Mouse (Mus musculus) limb, embryonic 13.5 days (tissue): Measurements from ENCODE around the gene Kcns1. TPM values are rescaled to one million over a fixed set of nuclear protein-coding genes. Genes with fewer than 3 reads are reported as not detected.

Source experiments
- polyA plus RNA-seq: library from polyadenylated mRNA; unstranded; fragments of >200 nt; fragmentation: Nextera tagmentation; extraction: Ambion mirVana; gene quantifications from 2 replicates; pipeline ENCODE4 v1.2.1, GENCODE M21; 2015

The Kcns1 gene
- polyA plus RNA-seq, 1 experiment from 2014 or later = 2.5 TPM

Other genes with a start within 250 kb of the Kcns1 start
- 338 and 342 TPM in 2 replicates for gene Ywhab, start 176.2 kb downstream of the Kcns1 start, polyA plus RNA-seq
- gene Pabpc1l, start 145.7 kb downstream of the Kcns1 start, polyA plus RNA-seq = 3.2 and 3.7 TPM in 2 replicates
- 17.5 and 20.1 TPM in 2 replicates for gene Stk4, start 100.8 kb downstream of the Kcns1 start, polyA plus RNA-seq
- gene Tomm34, start 99.9 kb downstream of the Kcns1 start, polyA plus RNA-seq = 57.8 and 61.7 TPM in 2 replicates
- not detected in 2 replicates for gene Wfdc5, start 11.6 kb upstream of the Kcns1 start, polyA plus RNA-seq
- 0.51 TPM in 1 of 2 replicates, not detected in the other for gene Wfdc12, start 19.5 kb upstream of the Kcns1 start, polyA plus RNA-seq
- not detected in 2 replicates for gene Wfdc15a, start 29.0 kb upstream of the Kcns1 start, polyA plus RNA-seq
- not detected in 2 replicates for gene Wfdc15b, start 50.5 kb upstream of the Kcns1 start, polyA plus RNA-seq
- not detected in 2 replicates for gene Svs2, start 67.4 kb upstream of the Kcns1 start, polyA plus RNA-seq
- not detected in 2 replicates for gene Svs3b, start 85.5 kb upstream of the Kcns1 start, polyA plus RNA-seq
- not detected in 2 replicates for gene Svs4, start 107.3 kb upstream of the Kcns1 start, polyA plus RNA-seq
- gene Svs3a, start 118.2 kb upstream of the Kcns1 start, polyA plus RNA-seq = not detected in 2 replicates
- not detected in 2 replicates for gene Svs6, start 145.6 kb upstream of the Kcns1 start, polyA plus RNA-seq
- not detected in 2 replicates for gene Svs5, start 161.6 kb upstream of the Kcns1 start, polyA plus RNA-seq
- gene Slpi, start 218.0 kb upstream of the Kcns1 start, polyA plus RNA-seq = 3.2 and 3.8 TPM in 2 replicates
- 1.5 and 1.6 TPM in 2 replicates for gene Rbpjl, start 232.0 kb upstream of the Kcns1 start, polyA plus RNA-seq
- gene Matn4, start 234.0 kb upstream of the Kcns1 start, polyA plus RNA-seq = 192 and 200 TPM in 2 replicates